Mouse (Mus musculus) spleen, postnatal 10 days (tissue): ENCODE data around the gene Syt5.
"Not testable (repeated sequence)": the region's sequence is repeated elsewhere in the genome, so short reads cannot be mapped to it uniquely, and the experiment has no call there.

Experiments used
- DNase-seq, 2 experiments: peaks; one replicate each; pipeline ENCODE4 v3.0.0; 2021 to 2022; ENCODE audit warnings: low spot score in 2 of 2

The Syt5 gene

DNA sequence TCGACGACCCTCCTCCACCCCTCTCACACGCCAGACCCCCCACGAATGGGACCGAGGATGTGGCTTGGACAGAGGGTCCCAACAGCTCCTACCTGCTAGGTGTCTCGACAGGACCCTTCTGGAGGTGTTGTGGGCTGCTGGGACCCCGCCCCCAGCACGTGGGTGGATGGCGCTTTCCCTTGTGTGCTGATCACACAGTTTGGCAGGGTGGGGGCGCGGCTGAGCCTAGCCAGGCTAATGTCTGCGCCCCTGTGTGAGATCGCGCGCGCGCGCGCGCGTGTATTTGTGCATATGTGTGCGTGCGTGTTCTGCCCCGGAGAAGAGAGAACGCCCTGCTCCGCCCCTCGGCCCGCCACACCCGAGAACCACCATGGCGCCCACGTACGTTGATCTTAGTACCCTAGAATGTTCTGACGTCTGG is at the start of gene Syt5:
TSS of gene Syt5 (minus strand) at position 321 of the 421 bp plus-strand sequence.
- DNase-seq, result no peak

DNA sequence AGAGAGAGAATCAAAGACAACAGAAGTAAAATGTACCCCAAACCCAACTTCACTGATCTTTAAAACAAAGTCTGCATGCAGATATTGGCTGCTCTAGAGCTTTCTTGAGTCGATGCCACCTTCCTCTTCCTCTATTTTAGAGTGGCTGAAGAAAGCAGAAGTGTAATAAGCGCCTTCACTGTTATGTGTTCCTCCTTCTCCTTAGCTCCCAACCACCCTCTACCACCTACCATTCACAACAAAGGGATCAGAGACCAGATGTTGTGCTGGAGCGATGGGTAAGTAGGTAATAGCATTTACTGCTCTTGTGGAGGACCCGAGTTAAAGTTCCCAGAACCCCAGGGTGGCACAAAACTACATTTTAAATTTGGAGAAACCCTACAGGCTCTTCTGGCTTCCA is 49.7 kb upstream of the Syt5 start:
- DNase-seq, result not testable (repeated sequence)

DNA sequence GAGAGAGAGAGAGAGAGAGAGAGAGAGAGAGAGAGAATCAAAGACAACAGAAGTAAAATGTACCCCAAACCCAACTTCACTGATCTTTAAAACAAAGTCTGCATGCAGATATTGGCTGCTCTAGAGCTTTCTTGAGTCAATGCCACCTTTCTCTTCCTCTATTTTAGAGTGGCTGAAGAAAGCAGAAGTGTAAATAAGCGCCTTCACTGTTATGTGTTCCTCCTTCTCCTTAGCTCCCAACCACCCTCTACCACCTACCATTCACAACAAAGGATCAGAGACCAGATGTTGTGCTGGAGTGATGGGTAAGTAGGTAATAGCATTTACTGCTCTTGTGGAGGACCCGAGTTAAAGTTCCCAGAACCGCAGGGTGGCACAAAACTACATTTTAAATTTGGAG is 34.1 kb upstream of the Syt5 start:
- DNase-seq, result not testable (repeated sequence)

DNA sequence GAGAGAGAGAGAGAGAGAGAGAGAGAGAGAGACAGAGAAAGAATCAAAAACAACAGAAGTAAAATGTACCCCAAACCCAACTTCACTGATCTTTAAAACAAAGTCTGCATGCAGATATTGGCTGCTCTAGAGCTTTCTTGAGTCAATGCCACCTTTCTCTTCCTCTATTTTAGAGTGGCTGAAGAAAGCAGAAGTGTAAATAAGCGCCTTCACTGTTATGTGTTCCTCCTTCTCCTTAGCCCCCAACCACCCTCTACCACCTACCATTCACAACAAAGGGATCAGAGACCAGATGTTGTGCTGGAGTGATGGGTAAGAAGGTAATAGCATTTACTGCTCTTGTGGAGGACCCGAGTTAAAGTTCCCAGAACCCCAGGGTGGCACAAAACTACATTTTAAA is 25.0 kb upstream of the Syt5 start:
- DNase-seq, result not testable (repeated sequence)

DNA sequence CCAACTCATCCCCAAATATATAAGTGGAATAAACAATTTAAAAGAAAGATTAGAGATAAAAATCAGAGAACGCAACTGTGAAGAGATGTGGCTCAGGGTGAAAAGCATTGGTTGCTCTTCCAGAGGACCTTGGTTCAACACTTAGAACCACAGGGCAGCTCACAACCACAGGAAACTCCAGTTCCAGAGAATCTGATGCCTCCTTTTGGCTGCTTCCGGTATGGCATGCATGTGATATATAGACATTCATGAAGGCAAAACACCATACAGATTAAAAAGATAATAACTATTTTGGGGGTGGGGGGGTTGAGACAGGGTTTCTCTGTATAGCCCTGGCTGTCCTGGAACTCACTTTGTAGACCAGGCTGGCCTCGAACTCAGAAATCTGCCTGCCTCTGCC is 15.3 kb upstream of the Syt5 start:
- no peak for DNase-seq

DNA sequence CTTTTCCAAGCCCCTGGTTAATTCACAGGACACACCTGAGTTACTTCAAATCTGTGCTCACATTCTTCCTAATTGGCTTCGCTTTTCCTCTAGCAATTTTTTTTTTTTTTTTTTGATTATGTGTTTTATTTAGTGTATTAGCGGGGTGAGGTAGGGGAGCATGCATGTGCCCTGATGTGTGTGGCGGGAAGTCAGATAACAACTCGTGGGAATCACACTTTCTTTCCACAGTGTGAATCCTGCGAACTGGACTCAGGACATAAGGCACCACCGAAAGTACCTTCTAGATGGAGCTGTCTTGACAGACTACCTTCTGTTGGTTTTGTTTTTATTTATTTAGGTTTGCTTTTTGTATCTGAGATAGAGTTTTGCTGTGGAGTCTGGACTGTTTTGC is 9.8 kb upstream of the Syt5 start:
- no peak for DNase-seq

DNA sequence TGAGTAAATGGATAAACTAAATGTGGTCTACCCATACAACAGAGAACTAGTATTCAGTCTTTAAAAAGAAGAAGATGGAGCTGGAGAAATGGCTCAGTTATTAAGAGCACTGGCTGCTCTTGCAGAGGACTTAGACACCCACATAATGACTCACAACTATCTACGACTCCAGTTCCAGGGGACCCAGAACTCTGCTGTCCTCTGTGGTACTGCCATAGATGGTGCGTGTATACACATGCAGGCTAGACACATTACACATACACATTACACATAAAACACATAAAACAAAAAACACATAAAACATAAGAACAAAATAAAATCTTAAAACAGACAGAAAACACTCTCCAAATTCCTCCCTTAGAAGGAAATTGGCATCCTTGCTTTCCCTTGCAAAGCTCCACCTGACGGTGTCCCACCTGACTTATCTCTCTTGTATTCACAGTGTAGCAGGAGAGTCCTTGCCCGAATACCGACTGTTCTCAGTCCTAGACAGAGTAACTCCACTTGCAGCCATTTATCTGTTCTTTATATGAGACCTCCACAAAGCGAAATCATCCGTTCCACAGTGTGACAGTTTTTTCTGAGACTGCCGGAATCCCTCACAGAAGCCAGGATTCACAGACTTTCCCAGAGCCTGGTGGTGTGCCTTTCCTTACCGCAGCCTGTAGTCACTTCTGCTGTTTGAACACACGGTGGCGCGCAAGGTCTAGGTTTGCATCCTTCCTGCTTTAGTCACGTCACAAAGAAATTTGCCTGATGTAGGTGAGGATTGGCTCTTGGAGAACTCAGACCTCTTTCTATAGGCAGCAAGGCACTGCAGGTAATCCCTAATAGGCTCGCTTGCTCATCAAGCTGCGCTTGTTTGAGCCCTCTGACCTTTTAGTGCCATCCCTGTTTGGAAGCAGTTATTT is 9.2 kb upstream of the Syt5 start:
- peak; percentile 61 to 85 for DNase-seq

DNA sequence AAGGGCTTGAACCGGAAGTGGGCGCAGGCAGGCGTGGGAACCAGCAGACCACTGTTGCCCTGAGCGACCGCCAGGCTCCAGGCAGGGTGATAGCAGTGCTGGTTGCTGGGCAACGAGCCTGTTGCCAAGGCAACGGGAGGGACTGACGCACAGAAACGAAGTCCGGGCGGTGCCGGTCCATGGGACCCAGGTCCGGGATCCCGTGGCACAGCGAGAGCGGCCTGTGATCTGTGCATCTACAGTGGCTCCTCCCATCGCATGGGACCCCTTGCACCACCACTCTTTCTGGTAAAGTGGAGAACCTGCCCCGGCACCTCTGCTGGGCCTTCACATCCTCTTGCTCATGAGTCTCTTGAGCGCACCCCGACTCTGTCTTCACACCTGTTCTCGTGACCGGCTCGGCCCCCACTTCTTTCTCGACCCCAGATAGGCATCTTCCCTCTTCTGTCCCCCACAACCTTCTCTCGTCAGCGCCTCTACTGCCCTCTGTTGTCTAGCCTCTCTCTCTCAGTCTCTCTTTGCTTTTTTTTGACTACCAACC is 680 bp downstream of the Syt5 start:
- DNase-seq, result peak in 1 of 2 experiments; percentile 42

DNA sequence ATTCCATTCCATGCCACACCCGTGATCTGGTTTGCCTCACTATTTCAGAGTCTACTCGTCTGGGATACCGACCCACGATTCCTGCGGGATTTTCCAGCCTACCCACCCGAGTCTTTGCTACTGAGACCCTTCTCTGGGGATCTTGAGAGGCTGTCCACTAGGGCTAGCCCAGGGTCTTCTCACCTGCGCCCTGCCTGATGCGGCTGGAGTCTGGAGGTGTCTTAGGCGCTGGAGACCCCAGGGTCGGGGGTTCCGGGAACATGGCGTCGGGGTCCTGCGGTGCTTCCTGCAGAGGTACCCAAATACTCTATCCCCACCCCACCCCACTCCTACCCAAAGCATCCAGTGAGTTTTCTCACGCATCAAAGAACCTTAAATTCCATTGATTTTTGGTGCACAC is 1.3 kb downstream of the Syt5 start:
- no peak for DNase-seq

DNA sequence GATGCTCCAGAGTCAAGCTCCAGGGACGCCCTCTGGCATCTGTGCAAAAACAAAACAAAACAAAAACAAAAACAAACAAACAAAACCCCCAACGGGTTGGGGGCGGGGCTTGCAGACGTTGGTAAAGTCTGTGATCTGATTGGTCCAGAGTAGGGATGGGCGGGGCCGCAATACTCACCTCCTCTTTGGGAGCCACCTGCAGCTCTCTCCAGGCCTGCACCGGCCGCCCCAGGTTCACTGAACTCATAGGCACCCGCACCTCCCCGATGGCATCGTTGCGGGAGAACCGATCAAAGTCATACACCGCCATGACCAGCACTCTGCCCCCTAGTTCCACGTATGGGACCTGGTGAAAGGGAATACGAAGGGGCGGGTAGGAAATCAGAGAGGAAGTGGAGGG is 5.3 kb downstream of the Syt5 start:
- DNase-seq, result peak in 1 of 2 experiments; percentile 34

DNA sequence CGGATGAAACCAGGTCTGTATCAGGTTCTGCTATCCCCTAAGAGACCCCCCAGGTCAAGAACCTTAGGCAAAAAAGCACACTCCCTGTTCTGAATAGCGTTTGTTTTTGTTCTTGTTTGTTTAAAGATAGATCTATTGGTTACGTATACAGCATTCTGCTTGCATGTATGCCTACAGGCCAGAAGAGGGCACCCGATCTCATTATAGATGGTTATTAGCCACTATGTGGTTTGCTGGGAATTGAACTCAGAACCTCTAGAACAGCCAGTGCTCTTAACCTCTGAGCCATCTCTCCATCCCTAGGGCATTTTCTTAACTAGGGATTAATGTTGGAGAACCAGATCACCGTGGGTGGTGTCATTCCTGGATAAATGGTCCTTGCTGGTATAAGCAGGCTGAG is 6.0 kb downstream of the Syt5 start:
- no peak for DNase-seq

DNA sequence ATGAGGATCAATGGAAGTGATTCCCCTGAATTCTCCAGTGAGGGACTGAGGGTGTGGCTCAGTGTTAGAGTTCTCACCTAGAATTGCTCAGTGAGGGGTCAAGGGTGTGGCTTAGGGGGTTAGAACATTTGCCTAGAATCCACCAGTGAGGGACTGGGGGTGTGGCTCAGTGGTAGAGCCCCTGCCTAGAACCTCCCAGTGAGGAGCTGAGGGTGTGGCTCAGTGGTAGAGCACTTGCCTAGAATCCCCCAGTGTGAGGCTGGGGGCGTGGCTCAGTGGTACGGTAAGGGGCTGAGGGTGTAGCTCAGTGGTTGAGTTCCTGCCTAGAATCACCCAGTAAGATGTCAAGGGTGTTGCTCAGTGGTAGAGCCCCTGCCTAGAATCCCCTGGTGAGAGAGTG is 8.3 kb downstream of the Syt5 start:
- DNase-seq, result no peak

DNA sequence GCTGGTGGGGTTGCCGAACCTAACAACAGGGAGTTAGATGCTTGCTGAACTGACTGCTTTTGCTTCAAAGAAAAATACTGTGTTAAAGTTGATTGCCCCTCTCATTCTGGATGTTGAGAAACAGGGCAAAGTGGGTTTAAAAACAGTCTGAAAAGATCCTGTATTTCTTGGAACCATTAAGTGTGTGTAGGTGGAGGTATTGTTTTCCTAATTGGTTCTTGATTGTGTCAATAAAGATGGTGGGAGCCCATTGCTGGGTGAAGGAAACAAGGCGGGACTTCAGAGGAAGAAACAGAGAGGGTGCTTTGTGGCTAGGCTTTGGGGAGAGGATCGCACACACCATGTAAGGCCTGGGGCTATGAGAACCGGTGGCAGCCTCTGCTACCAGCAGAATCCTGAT is 10.2 kb downstream of the Syt5 start:
- DNase-seq, result no peak

DNA sequence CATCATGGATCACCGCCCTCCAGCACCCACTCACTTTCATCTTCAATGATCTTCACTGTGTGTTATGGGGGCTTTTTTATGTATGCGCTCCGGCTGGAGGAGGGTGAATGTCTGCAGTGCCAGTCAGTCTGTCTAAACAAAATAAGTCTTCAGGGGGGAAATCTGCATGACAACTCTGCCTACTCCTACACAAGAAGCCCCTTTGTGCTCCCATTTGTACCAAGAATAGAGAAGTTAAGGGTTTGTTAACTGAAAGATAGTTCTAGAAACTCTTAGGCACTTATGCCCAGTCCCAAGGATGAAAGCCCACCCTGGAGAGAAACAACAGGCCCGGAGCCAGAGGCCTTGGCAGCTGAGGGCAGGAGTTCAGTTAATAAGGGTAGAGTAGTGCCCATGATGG is 11.0 kb downstream of the Syt5 start:
- DNase-seq, result no peak

DNA sequence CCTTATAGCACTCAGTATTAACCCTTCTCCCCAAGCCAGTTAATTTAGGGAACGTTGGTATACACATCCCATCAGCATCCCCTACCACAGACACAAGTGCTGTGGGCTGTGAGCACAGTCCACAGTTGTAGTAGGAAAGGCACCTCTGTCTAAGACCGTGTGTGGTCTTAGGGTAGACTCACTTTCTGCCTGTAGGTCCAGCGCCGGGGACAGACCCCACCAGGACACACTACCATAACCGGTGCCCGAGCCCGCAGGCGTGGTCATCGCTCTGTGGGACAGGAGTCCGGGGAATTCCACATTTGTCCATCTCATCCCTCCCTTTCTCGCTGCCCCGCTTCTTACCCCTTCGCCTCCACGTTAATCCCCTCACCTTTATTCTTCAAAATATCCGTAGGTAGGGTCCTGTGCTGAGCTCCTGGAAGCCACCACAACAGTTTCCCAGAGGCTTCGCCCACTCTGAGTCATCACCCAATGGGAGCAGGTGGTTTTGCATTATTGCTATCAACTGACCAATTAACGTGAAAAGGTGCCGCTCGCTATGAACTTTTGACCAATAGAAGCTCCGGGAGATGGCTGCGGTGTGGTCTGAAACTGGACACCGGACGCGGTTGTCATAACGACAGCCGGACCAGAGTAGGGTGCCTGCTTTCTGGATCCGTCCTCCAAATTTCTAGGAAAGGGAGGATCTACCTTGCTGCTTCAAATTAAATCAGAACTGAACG is 15.2 kb downstream of the Syt5 start, which contains the start of gene Dnaaf3:
TSS of gene Dnaaf3 (minus strand) at position 449 of the 725 bp plus-strand sequence.
- no peak for DNase-seq

DNA sequence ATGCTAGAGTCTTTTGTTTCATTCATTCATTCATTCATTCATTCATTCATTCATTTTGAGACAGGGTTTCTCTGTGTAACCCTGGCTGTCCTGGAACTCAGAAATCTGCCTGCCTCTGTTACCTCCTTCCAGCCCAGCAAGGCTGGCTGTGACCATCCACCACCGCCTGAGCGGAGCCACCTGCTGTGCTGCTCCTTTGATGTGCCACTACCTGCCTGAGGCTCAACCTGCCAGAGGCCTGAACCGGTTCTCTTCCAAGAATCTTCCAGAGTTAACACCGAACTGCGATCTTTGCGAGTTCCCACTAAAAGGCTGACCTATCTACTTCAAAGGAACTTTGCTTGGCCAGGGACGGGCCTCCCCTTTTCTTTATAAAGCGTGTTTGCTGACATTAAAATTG is 17.2 kb downstream of the Syt5 start:
- not testable (repeated sequence) for DNase-seq

DNA sequence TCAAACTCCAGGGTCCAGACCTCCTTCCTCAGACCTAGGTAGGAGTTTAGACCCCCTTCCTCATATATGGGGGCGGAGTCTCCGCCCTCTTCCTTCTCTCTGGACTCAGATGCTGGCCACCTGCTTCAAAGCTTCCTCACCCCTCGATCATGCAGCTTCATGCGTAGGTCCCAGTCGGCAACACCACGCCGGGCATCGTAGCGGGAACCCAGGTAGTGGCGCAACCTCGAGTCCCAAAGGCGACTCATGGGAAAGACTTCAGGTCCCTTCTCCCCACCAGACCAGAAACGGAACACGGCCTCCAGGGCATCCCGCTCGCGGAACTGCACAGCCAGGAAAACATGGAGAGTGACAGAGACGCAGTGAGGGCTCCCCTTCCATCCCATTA is 20.0 kb downstream of the Syt5 start:
- DNase-seq, result no peak

DNA sequence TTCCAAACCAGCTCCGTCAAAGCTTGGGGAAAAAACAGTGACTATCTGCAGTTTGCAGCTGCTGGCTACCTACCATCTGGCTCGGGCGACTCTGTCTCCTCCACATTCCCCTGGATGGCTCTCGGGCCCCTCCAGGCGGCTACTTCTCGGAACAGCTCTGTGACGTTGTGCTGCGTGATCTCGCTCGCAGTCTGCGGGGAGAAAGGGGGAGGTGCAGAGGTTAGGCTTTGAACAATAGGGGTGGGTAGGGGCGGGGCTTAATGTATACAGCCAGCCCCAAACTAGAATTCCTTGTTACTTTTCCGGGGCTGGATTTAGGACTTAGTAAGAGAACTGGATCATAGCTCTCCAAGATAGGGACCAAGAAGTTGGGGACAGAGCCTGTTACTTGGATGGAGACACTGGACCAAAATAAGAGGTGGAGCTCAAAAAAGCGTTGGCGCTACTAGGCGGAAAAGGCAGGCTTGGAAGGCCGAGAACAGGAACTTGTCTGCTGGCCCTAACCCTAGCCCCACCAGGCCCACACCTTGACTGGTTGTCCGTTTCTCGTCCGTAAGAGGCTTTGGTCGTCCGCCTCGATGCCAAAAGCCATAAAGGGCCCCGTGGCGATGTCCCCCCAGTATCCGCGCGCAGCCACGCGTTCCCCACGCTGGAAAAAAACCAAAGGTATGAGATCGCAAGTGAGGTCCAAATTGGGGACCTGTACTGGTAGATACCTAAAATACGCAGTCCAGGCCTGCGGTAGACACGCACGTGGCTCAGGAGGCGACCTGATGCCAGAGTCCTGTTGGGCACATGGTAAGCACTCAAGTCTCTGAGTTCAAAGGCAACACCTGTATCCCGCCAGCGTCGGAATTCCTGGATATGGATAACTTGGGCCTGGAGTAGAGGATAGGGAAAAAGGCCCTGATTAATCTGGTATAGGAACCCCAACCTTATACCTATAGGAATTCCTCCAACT is 20.7 kb downstream of the Syt5 start:
- DNase-seq, result peak in 1 of 2 experiments; percentile 82

DNA sequence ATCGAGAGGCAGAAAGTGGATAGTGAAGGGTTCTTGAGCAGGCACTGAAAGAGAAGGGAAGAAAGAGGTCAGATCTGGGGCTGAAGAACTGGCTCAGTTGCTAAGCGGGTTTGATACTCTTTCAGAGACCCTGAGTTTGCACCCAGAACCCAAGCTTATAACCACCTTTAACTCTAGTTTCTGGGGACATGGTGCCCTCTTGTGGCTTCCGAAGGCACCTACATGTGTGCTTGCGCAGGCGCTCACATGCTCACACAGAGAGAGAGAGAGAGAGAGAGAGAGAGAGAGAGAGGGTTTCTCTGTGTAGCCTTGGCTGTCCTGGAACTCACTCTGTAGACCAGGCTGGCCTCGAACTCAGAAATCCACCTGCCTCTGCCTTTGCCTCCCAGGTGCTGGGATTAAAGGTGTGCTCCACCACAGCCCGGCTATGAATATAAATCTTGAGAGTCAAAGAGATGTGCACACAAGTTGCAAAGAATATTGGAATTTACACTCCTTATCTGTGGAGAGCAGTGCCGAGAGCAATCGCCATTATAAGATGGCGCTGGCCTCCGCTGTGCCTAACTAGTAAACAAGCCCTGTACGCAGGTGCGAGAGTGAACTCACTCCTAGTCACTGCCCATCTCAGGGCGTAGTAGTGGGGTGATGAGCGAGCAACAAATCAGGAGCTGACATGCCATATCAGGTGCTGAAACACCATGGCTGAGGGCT is 23.0 kb downstream of the Syt5 start, which contains the start of gene Tnni3:
TSS of gene Tnni3 (minus strand) at position 18 of the 711 bp plus-strand sequence.
- peak in 1 of 2 experiments; percentile 64 for DNase-seq
